Mouse (Mus musculus) lung, adult 2 months (tissue): ENCODE measurements around the gene Dkk1. TPM values are rescaled to one million over a fixed set of nuclear protein-coding genes. Genes with fewer than 3 reads are reported as not detected.

Experiments used
- DNase-seq: peaks from one replicate; pipeline ENCODE4 v3.0.0; 2022
- H3K4me1 ChIP-seq: fragments of 200-500 bp; 2 replicates; pipeline ENCODE4 v1.6.1; 2011; ENCODE audit warnings: low read length; ENCODE audit not compliant: control insufficient read depth, insufficient read depth
- H3K4me3 ChIP-seq: fragments of 200-500 bp; replicated peaks from 2 replicates; pipeline ENCODE3; 2011; ENCODE audit warnings: low read depth, mild to moderate bottlenecking, control low read depth, low read length; ENCODE audit errors: extremely low read depth
- CTCF ChIP-seq: fragments of 200-500 bp; IDR thresholded peaks from 2 replicates; pipeline ENCODE4 v1.5.1; 2011; ENCODE audit warnings: mild to moderate bottlenecking, low read length, control low read depth; ENCODE audit not compliant: insufficient read depth
- POLR2A ChIP-seq: fragments of 200-500 bp; IDR thresholded peaks from 2 replicates; pipeline ENCODE4 v1.6.1; 2011; ENCODE audit warnings: low read depth, mild to moderate bottlenecking, control low read depth, low read length, borderline replicate concordance; ENCODE audit errors: extremely low read depth
- WGBS: fragments of 180-500 bp; shearing (Covaris S2); methylation state at CpG from one replicate; pipeline ENCODE4 v1.1.7; 2018; 5-methylcytosine and 5-hydroxymethylcytosine counted together
- polyA plus RNA-seq: library from polyadenylated mRNA; depleted of rRNA; stranded (reverse); fragments of >200 nt; gene quantifications from 2 replicates; pipeline ENCODE4 v1.2.3, GENCODE M21; 2012

Gene Dkk1
- polyA plus RNA-seq, 1 experiment, result not detected

DNA sequence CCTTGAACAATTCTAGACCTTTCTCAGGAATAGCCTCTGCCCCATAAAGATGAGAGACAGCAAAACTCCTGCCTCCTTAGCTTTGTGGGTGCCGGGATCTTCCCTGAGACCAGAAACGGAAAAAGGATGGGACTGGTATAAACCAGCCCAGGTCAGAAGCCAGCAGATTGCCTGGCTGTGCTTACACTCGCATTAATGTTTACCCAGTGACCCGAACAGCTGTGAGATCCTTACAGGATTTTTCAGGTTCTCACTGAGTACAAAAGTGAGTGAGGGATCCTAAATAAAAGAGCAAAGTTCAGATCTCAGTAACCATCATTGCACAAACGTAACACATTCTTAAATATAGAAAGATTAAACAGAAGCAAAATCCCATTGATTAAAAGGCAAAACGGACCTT, 32.7 kb downstream of the Dkk1 start:
- no peak for DNase-seq
- WGBS, result 42% methylated on average over 6 of the region's 6 CpGs
- H3K4me3 ChIP-seq, result no peak overlapping the region
- no peaks in the 10 kb centered on the region for H3K4me1 ChIP-seq
- TF ChIP-seq CTCF (no peak), POLR2A (no peak)

GRCm38 (mm10) chr19:30510481-30510880, 39.0 kb downstream of the Dkk1 start:
- Histone ChIP-seq H3K4me3 (no peak overlapping the region), H3K4me1 (no peaks in the 10 kb centered on the region)
- no peak for TF ChIP-seq POLR2A
- TF ChIP-seq CTCF, result no peak
- DNase-seq, result no peak
- 73% methylated on average over 4 of the region's 4 CpGs for WGBS

DNA sequence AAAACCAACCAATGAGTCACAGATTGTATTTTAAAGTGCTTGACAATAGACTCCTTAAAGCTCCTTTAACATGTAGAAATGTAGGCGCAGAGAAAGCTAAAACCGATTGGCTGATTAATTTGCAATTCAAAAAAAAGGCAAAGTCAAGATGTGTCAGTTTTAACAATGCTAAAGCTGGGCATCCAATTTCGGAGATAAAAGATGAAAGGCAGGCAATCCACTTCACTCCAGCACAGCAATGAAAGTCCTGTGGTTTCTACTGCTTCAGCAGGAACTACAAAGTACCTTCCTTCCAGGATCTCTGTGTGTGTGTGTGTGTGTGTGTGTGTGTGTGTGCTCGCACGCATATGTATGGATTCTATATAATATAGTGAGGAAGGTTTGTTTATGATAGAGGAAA, 44.0 kb downstream of the Dkk1 start:
- 47% methylated on average over 5 of the region's 5 CpGs for WGBS
- DNase-seq, result no peak
- TF ChIP-seq POLR2A, result no peak
- no peak for TF ChIP-seq CTCF
- no peaks in the 10 kb centered on the region for H3K4me1 ChIP-seq
- H3K4me3 ChIP-seq, result no peak overlapping the region
